Mouse (Mus musculus) adrenal gland, postnatal 10 days (tissue): ENCODE results near the gene Lama2. TPM values are rescaled to one million over a fixed set of nuclear protein-coding genes. Genes with fewer than 3 reads are reported as not detected.

Experiments
- DNase-seq: peaks from one replicate; pipeline ENCODE4 v3.0.0; 2021; ENCODE audit warnings: mixed read lengths
- long read RNA-seq, 2 experiments: library from polyadenylated mRNA; stranded (forward); transcript quantifications; one replicate each; pipeline ENCODE4 v2.0.0; 2021
- total RNA-seq, 2 experiments: library from RNA; stranded (reverse); gene quantifications; 2 replicates each; pipeline ENCODE4 v1.2.3; 2021

The Lama2 gene
- total RNA-seq, result 10 to 100 TPM; 47.4 to 55.7 TPM
- long read RNA-seq, experiment 1, partial matches to known transcripts, result 1 of 1 reads
- long read RNA-seq, experiment 1, other reads (novel, unspliced or antisense), result 0 of 1 reads
- long read RNA-seq, experiment 2, partial matches to known transcripts, result 3 of 4 reads
- long read RNA-seq, experiment 2, other reads (novel, unspliced or antisense), result 1 of 4 reads

DNA sequence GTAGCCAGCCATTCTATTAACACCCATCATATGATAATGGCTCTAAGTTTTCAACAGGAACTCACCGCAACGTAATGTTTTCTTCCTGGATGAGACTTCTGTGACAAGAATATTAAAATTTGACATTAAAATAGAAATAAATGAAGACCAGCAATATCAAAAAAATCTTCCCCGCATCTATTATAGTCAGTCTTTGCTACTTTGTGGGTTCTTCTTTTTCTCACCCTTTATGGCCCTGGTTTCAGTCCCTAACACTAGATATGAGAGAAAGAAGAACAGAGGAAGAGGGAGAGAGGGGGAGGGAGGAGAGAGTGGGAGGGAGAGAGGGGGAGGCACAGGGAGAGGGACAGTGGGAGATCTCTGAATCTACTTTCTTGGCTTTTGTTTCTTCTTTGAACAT lies at the start of gene Lama2:
TSS of gene Lama2 (minus strand) at position 101 of the 400 bp plus-strand sequence.
- DNase-seq, result no peak

DNA sequence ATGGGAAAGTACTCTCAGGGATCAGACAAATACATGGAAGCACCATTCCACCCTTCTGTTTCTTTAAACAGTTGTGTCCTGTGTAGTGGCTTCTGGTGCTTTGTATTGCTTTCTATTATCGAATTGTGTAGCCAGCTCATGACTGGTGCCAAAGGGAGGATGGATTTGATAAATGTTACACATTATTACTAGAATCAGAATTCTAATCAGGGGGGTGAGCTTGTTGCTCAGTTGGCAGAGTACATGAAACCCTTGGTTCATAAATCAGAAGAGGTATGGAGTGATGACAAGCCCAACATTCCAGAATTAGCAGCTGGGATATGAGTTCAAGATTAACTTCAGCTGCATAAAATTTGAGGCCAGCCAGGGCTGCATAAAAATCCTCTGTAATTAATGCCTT lies 44.8 kb upstream of the Lama2 start:
- DNase-seq, result no peak

DNA sequence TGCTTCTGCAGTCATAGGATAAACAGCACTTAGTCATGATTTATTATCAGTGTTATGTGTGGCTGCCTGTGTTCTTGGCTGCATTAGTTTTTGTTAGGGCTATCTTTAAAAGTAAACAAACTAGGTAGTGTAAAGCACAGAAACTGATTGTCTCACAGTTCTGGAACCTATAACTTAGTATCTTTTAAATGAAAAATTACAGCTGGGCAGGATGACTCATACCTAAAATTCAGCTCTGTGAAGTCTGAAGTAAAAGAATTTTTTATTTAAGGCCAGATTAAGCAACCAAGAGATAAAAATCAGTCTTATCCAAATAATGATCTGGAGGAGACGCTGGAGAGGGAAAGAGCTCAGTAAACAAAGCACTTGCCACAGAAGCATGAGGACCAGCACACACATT lies 43.8 kb upstream of the Lama2 start:
- DNase-seq, result no peak

DNA sequence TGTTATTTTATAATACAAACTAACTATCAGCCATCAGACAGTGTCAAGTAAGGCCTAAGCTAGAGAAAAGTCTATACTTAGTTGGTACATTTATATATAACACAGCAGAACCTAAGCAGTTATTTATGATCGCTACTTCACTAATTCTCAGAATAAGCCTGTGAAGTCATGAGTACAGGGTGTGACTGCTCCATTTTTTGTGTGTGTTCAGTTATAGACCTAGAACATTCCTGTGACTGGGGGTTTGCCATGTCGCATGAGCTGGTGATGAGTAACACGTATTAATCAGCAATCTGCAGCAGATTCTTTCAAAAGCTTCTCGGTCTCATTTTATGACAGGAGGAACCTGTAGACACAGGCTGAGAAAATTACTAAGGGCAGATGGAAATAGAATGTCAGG lies 34.6 kb upstream of the Lama2 start:
- no peak for DNase-seq

DNA sequence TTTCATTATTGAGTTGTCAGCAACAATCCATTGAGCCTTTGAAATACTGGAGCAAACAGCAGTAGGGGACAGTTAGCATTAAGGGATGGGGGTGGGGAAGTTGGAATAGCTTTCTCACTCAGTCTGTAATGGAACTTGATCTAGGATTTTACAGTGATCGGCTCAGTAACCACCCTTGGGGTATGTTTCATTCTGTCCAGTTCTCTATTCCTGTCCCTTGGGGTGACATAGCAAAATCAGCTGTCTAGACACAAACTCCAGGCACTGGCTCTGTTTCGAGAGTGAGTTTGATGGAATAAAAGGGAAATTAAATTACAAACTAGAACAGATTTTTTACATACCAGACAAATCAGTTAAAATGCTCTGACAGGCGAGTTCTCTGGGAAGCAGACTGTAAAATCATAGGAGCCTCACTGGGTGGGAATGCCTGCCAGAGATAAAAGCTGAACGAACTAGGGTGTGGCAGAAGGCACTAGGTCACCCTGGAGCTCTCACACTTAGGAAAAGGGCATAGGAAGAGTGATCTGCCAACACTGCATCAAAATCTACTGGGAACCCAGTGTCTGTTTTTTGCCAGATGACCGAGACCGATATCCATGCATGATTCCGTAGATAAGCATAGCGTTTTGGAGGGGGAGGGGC lies 33.3 kb upstream of the Lama2 start:
- DNase-seq, result no peak

DNA sequence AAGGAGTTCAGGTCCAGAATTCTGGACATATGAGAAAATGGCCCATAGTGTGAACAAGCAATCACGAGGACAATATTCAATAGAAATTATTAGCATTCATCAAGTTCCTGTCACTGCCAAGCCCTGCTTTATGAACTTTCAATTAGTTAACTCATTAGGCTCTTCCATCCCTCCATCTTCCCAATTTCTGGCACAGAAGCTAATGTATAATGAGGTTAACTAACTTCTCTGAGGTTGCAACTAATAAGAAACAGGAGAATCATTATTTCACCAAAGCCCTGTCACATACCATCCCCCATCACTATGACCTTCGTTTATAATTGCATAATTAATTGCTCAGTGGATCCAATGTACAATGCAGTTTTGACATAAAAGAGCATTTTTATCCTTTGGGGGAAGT lies 16.2 kb upstream of the Lama2 start:
- no peak for DNase-seq

DNA sequence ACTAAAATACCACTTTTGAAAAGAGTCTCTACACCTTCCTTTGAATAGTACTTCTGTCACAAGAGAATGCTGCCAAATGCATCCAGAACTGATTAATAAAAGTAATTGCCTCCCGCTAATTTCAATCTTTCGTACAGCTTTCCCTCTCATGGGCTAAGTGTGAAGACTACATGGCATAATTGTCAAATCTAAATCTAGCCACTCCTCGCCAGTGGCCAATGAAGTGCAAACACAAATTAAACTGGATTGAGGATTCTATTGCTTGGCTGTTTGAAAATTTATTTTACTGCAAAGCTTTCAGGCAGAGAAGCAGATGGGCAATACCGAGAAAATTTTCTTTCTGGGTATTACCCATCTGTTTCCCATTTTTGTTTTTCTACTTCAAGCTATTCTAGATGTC lies 11.4 kb upstream of the Lama2 start:
- DNase-seq, result no peak

DNA sequence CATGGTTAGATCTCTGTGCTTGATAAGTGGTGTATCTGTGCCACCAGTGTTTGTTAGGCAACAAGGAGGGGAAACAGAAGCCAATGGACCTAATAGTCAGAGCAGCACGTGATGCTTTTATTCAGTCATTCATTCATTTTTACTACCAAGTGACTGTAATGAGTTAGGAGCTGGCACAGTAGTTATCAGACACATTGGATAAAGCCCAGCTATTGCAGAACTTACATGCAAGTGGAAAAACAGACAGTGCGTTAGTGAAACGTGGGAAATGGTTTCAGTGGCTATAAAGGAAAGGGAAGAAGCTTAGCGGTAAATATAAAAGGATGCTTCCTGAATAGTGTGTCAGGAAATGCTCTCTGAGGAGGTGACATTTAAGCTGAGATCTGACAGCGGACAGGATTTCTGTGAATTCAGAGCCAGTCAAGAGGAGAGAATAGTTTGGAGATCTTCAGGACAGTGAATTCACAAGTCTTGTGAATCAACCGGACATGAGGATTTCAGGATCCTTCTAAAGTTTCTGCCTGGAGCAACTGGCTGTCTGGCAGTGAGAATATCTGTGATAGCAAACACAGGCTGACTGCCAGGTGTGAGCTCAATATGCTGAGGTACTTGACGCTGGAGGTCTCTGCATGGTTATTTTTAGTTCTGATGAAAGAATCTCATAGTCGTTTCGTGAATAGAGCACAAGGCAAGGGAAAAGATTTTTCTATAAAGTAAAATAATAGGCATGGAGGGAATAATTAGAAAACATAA lies 2.3 kb upstream of the Lama2 start:
- DNase-seq, result no peak

DNA sequence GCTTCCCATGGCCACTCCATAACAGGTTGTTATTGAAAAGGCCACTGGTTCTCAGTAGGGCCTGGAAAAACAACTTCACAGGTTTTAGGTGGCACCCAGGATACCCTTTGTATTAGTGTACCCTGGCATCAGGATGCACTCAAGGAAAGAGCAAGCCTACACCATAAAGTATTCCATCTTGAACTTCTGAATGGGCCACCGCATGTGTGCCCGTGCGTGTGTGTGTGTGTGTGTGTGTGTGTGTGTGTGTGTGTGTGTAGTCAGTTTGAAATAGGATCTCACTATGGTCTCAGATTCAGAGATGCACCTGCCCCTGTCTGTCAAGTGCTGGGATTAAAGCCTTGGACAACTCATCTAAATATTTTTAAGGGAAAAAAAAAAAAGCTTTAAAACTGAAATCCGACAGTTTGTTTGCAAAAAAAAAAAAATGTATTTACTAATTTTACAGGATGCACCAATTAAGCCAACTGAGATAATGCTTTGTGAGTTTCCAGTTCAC lies 2.0 kb downstream of the Lama2 start:
- DNase-seq, result no peak

DNA sequence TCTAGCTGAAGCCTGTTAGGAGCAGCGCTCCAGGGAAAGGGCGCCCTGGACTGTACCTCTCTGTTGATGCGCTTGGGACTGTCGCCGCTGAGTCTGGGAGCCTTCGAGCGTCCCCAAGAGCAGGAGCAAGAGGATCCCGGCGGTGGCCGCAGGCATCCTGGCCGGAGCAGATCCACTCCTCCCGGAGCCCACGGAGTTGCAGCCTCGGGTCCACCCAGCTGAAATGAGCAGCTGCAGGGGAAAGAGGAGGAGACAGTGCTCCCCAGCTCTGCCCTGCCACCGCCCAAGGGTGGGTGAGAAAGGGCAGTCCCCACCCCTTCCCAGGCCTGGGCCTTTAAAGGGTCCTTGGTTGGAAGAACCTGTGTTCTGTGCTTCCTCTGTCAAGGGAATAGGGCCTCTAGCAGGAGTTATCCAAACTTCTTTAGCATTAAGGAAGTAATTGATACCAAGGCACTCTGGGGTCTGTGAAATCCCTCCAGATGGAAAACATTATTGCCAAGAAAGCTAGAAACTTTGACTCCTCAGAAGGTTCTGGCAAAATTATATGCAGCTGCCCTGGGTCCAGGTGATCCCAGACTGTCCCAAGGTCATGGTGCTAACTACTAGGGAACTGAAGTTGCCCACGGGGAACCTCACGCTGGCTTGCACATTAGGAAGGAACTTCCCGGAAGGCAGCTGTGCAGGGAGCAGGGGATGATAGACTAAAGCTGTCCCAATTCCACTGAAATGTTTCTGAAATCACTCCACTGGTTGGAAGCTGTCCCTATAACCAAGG lies 2.7 kb downstream of the Lama2 start:
- DNase-seq, result peak; percentile 15

DNA sequence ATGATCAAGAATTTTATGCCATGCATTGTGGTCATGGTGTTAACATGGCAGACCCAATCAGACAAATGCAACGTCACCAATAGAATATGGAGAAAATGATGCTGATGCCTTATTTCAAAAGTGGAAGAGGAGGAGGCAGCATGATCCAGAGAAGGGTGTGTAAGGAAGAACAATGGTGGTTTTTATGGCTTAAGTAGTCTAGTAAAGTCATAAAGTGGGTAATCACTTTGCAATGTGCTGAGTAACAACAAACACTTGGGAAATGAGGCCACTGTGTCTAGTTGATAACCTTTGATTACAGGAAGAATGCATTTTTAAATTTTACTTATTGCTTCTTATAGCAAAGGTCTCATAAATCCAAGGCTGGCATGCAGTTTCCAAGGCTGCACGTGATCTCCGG lies 23.9 kb downstream of the Lama2 start:
- DNase-seq, result no peak

DNA sequence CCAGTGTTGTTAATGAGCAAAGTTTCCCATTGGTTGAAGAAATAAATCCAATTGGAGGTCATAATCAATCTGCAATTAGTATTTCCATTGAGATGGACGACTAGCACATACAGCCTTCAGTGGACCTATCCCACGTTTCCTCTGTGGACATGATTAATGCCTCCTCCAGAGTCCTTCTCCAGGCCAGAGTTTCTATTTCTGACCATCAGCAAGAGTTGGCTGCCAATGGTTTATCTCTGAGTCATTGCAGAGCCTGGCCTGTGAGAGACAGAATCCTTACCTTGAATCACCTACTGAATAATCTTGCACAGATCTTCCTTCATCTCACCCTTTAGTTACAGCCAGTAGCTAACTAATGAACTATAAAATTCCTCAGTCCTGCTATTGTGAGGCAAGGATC lies 86.3 kb downstream of the Lama2 start:
- no peak for DNase-seq

DNA sequence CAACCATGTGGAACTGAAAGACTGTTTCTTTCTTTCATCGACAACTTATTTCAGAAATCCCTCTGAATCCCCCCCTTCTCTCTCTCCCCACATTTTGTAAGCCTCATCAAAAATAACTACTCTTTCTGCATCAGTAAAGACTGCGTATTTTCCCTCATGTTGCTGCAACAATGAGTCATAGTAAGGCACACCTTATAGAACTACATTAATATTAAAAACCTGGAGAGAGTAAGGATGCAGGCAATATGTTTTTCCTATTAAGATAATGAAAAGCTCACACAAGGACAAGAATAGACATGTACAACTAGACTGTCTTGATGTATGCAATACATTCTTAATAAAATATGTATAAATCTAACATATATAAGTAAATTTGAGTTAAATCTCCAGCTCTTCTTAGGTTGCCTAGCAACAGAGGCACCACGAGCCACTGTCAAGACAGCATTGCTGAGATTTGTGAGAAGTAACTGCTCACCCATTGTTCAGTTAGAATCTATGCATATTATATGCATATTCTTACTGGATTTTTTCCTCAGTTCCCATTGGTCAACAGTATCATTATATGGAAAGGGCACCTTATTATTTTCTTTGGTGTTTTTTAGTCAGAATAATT lies 110.6 kb downstream of the Lama2 start:
- DNase-seq, result no peak

DNA sequence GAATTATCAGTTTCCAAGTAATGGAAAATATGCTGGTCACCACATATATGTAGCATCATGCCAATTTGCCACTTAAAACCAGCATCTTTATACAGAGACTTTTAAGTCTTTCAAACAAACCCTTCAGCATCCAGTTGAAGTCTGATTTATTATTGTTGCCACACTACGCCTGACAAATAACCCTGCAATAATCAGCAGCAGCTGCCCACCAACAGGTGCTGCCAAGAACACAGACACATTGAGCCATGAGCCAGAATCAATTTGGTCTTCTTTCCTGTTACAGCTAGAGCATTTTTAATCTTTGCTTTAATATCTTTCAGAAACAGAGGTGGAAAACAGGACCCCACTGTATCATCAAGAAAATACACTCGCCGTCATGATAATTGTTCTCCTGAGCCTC lies 118.7 kb downstream of the Lama2 start:
- DNase-seq, result no peak

DNA sequence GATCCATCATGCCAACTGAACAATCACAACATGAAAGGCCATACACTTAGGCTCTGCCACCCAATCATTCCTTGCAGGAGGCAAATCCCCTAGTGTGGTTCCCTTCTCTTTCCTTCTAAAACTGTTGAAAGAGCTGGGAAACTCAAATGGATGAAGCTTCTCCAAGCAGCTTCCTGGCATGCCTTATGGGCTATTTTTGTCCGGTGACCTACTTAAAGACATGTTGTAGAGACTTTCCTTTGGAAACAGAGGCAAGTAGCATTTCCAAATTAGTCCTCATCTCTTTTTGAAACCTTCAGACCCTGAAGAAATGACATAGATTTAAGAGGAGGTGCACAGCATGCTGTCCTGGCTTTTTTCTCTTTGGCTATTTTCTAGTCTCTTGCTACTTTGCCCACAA lies 131.1 kb downstream of the Lama2 start:
- DNase-seq, result no peak

DNA sequence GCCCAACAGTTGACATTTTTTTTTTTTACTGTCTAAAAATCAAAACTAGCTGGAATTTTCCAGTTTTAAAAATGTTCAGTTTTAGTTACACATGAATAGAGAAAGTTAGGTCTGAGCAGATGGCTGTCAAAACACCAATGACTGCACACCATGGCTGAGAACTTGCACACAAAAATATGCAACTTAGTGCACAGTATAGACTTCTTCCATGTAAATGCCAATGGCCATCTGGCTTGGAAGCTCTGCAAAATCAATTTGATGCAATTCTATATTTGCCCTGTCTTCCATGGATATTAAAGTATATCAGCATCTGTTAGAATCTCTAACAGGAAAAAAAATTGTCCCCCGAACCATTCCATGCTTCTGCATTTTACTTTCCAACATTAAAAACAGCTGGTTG lies 135.5 kb downstream of the Lama2 start:
- DNase-seq, result no peak

DNA sequence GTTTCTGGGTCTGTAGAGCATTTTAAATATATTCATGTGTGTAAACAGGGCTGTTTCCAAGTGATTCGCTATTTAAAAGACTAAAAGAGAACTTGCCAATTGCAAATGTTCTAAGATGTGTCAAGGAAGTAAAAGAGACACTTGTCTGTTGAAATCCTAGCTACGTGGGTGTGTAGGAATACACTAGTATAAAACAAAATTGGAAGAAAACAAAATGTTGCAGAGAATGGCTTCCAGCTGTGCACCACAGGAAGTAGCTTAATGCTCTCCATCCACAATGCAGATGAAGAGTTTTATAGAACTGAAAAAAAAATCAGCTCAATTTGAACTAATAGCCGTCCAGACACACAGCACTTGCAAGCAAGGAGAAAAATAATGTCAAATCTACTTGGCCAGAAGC lies 144.0 kb downstream of the Lama2 start:
- DNase-seq, result no peak

DNA sequence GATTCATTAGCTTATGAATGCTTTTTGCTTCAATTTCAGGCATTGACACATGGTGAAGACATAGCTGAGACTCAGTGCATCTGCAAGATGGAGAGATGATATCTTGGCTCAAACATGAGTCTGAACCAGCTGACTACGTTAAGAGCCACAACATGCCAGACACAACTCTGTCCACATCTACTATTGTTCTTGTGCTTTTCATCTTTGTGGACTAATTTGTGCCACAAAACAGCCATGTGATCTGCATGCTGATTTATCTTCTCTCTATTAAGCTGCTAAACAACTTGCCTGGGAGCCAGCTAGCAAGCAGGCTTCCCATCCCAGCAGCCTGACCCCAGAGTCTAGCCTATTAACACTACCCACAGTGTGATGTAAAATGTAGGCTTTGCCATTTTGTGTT lies 151.3 kb downstream of the Lama2 start:
- no peak for DNase-seq

DNA sequence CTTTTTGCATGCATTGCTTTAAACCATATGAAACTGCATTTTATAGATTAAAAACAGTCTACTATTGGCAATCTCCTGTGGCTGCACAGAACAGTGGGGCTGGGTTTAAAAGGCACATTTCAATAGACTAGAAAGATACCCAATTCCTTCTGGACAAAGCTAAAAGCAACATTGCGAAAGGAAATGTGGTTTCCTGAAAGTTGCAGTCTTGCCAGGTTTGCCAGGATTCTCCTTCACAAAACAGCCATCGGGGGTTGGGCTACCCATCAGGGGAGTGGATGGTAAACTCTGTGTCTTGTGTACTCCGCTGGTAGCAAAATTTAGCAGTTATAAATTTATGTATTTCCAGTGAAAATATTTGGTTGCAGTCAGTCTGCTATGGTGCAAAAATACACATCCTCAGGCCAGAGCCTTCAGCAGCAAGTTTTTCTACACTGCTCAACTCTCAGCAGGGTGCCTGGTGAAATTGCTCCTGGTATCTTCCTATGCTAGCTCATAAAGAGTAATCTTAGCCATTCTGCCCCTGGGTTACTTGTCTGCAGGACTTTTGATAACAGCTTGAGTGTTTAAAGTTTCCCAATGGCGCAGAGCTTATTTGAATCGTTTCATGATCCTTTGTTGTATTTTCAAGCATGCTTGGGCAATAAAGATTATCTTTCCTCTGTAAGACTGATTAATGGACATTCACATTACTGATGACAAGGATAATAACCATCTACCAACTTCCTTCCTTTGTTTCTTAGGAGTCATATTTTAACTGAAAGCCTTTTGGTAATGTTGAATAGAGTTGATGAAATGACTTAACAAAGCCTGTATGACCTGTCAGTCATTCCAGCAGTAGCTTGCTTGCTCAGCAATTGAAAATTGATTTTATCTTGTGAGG lies 205.7 kb downstream of the Lama2 start:
- DNase-seq, result no peak

DNA sequence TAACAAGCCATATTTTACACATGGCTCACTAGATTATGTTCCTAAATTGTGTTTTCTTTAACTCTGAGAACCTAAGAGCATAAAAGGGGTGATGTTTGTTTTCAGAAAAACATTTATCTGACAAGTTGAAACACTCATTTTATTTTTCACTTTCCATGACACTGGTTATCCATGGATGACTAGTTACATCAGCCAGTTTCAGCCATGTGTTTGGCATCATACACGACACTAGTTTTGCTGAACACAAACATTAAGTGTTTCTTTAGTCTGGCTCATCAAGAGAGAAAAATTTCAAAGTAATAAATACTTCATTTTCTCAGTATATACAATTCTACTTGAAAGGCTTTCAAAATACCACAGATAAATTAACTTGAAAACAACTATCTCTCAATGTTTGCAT lies 228.8 kb downstream of the Lama2 start:
- no peak for DNase-seq

DNA sequence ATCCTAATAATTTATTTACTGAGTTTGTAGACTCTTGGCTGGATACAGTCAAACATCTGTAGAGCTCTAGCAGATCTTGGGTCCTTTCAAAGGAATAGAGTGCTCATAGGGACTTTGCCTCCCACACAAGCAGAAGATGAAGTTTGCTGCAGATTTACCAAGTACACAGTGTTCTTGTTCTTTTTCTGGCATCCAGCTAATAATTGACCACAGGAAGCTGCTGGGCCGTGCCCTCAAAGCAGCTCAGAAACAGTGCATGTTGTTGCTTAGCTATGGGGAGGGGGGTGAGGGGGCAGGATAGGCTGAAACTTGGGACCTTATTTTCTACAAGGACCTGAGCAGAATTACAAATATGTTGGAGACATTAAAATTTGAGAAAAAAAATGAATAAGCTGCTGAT lies 232.0 kb downstream of the Lama2 start:
- DNase-seq, result no peak
